Mouse (Mus musculus): Measurements from ENCODE around the gene Ttc28. TPM values are rescaled to one million over a fixed set of nuclear protein-coding genes. Genes with fewer than 3 reads are reported as not detected.

The Ttc28 gene
- polyA plus RNA-seq, 2 experiments, result 0.48 to 0.81 TPM

- 52% methylated on average over 4 of the region's 4 CpGs for WGBS (ENCODE audit: insufficient replicate concordance)
- Histone ChIP-seq H3K27ac (no peak overlapping the region), H3K4me3 (ENCODE audit: insufficient read depth in 1 of 2, low read depth in 2 of 2, low read length in 2 of 2) (no peak overlapping the region), H3K4me1 (replicated peaks; ENCODE audit: control insufficient read depth in 2 of 2, insufficient read depth in 2 of 2, low read length in 1 of 2) (no peaks in the 10 kb centered on the region), H3K9ac (replicated peaks) (no peak overlapping the region), H3K4me2 (ENCODE audit: low read depth) (no peak overlapping the region), H3K36me3 (replicated peaks; ENCODE audit: control insufficient read depth, insufficient read depth, low read depth) (no peaks in the 10 kb centered on the region), H3K9me3 (ENCODE audit: control insufficient read depth, low read length) (no peaks in the 10 kb centered on the region), H3K27me3 (ENCODE audit: control insufficient read depth, insufficient read depth, low read length) (no peaks in the 10 kb centered on the region)
- TF ChIP-seq CTCF (IDR thresholded peaks at IDR 0.05; ENCODE audit: low read depth) (no peak), EP300 (IDR thresholded peaks at IDR 0.05; ENCODE audit: low read depth) (no peak)
- DNase-seq (ENCODE audit: low read depth in 3 of 3, low spot score in 3 of 3), result no peak
- ATAC-seq (ENCODE audit: insufficient read depth), result no peak
Observed at GRCm38 (mm10) chr5:110960890-110961289, 81.3 kb downstream of the Ttc28 start.

GRCm38 (mm10) chr5:110967483-110968055 is 88.0 kb downstream of the Ttc28 start:
- WGBS (ENCODE audit: insufficient replicate concordance), result 66% methylated on average over 11 of the region's 11 CpGs

DNA sequence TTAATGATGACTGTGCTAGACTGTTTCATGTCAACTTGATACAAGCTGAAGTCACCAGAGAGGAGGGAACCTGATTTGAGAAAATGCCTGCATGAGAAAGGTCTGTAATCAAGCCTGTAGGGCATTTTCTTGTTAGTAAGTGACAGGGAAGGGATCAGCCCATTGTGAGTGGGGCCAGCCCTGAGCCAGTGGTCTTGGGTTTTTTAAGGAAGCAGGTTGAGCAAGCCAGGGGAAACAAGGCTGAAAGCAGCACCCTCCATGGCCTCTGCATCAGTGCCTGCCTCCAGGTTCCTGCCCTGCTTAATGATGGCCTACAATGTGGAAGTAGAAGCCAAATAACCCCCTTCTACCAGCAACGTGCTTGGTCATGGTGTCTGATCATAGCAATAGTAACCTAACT is 89.0 kb downstream of the Ttc28 start:
- Histone ChIP-seq H3K4me3 (ENCODE audit: insufficient read depth in 1 of 2, low read depth in 2 of 2, low read length in 2 of 2) (no peak overlapping the region), H3K4me2 (ENCODE audit: low read depth) (no peak overlapping the region), H3K27ac (no peak overlapping the region), H3K27me3 (ENCODE audit: control insufficient read depth, insufficient read depth, low read length) (no peaks in the 10 kb centered on the region), H3K4me1 (replicated peaks; ENCODE audit: control insufficient read depth in 2 of 2, insufficient read depth in 2 of 2, low read length in 1 of 2) (peaks cover 0 to 3% of the 10 kb centered on the region in 2 experiments; a peak in 1 of 4 replicates), H3K9me3 (ENCODE audit: control insufficient read depth, low read length) (no peaks in the 10 kb centered on the region), H3K9ac (replicated peaks) (no peak overlapping the region), H3K36me3 (replicated peaks; ENCODE audit: control insufficient read depth, insufficient read depth, low read depth) (no peaks in the 10 kb centered on the region)
- DNase-seq (ENCODE audit: low read depth in 3 of 3, low spot score in 3 of 3) (no peak), ATAC-seq (ENCODE audit: insufficient read depth) (no peak)
- 29% methylated on average over 1 of the region's 1 CpGs for WGBS (ENCODE audit: insufficient replicate concordance)
- TF ChIP-seq EP300 (IDR thresholded peaks at IDR 0.05; ENCODE audit: low read depth) (no peak), CTCF (IDR thresholded peaks at IDR 0.05; ENCODE audit: low read depth) (no peak)

More at GRCm38 (mm10) chr5:110967483-110968055, 88.0 kb downstream of the Ttc28 start:
- ATAC-seq (ENCODE audit: insufficient read depth) (no peak), DNase-seq (ENCODE audit: low read depth in 3 of 3, low spot score in 3 of 3) (no peak)
- Histone ChIP-seq H3K36me3 (replicated peaks; ENCODE audit: control insufficient read depth, insufficient read depth, low read depth) (no peaks in the 10 kb centered on the region), H3K9ac (replicated peaks) (no peak overlapping the region), H3K4me2 (ENCODE audit: low read depth) (no peak overlapping the region), H3K27me3 (ENCODE audit: control insufficient read depth, insufficient read depth, low read length) (no peaks in the 10 kb centered on the region), H3K27ac (no peak overlapping the region), H3K9me3 (ENCODE audit: control insufficient read depth, low read length) (no peaks in the 10 kb centered on the region), H3K4me1 (replicated peaks; ENCODE audit: control insufficient read depth in 2 of 2, insufficient read depth in 2 of 2, low read length in 1 of 2) (peaks cover 0 to 3% of the 10 kb centered on the region in 2 experiments; a peak in 1 of 4 replicates), H3K4me3 (ENCODE audit: insufficient read depth in 1 of 2, low read depth in 2 of 2, low read length in 2 of 2) (no peak overlapping the region)
- TF ChIP-seq CTCF (IDR thresholded peaks at IDR 0.05; ENCODE audit: low read depth), result no peak
- TF ChIP-seq EP300 (IDR thresholded peaks at IDR 0.05; ENCODE audit: low read depth), result no peak

DNA sequence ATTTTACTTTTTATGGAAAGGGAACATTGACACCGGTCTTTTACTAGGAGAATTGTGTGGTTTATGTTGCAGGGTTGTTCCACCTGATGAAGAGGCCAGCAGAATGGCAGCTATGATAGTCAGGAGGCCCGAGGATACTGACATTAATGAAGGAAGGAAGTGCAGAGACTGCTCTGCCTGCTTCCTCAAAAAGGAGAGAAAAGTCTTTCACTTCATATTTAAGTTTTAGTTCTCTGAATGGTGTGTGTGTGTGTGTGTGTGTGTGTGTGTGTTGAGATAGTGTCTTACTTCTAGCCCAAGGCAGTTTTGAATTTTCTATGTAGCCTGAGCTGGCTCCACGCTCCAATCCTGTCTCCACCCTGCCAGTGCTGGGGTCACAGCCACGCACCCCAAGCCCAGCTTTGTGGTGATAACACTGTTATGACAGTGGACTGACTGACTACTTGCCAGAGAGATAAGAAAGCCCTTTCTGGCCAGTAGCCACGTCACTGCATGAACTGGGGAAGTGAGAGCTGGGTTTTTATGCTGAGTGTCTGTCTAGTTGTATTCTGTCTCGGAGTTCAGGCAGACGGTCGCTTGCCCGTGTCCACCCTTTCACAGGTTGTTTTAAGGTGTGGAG is 90.7 kb downstream of the Ttc28 start:
- no peak overlapping the region for H3K4me3 ChIP-seq (ENCODE audit: insufficient read depth in 1 of 2, low read depth in 2 of 2, low read length in 2 of 2)
- no peak for ATAC-seq (ENCODE audit: insufficient read depth)
- H3K27me3 ChIP-seq (ENCODE audit: control insufficient read depth, insufficient read depth, low read length), result no peaks in the 10 kb centered on the region
- no peak for DNase-seq (ENCODE audit: low read depth in 3 of 3, low spot score in 3 of 3)
- no peaks in the 10 kb centered on the region for H3K36me3 ChIP-seq (replicated peaks; ENCODE audit: control insufficient read depth, insufficient read depth, low read depth)
- H3K4me2 ChIP-seq (ENCODE audit: low read depth), result no peak overlapping the region
- no peaks in the 10 kb centered on the region for H3K9me3 ChIP-seq (ENCODE audit: control insufficient read depth, low read length)
- no peak overlapping the region for H3K9ac ChIP-seq (replicated peaks)
- H3K27ac ChIP-seq, result no peak overlapping the region
- TF ChIP-seq CTCF (IDR thresholded peaks at IDR 0.05; ENCODE audit: low read depth) (no peak), EP300 (IDR thresholded peaks at IDR 0.05; ENCODE audit: low read depth) (no peak)
- peaks cover 0 to 3% of the 10 kb centered on the region in 2 experiments; a peak in 1 of 4 replicates for H3K4me1 ChIP-seq (replicated peaks; ENCODE audit: control insufficient read depth in 2 of 2, insufficient read depth in 2 of 2, low read length in 1 of 2)
- 22% methylated on average over 9 of the region's 9 CpGs for WGBS (ENCODE audit: insufficient replicate concordance)

DNA sequence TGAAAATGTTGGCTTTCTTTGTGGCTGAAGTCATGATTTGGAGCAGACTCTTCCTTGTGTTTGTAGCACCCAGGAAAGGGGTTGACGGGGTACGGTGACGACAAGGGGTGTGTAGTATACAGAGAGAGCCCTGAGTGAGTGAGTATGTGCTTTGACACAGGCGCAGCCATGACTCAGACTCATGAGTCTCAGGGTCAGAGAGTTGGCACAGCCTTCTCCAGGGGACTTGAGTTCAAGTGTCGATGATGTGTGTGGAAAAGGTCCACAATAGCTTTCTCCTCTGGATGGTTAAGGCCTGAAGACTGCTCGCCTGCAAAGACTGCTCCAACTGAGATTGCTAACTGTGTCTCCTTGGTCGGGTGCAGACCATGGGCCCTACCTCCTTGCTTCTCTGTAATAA is 97.1 kb downstream of the Ttc28 start:
- Histone ChIP-seq H3K27ac (no peak overlapping the region), H3K9me3 (ENCODE audit: control insufficient read depth, low read length) (no peaks in the 10 kb centered on the region), H3K36me3 (replicated peaks; ENCODE audit: control insufficient read depth, insufficient read depth, low read depth) (no peaks in the 10 kb centered on the region), H3K4me3 (ENCODE audit: insufficient read depth in 1 of 2, low read depth in 2 of 2, low read length in 2 of 2) (no peak overlapping the region), H3K27me3 (ENCODE audit: control insufficient read depth, insufficient read depth, low read length) (peaks cover 39% of the 10 kb centered on the region), H3K4me1 (replicated peaks; ENCODE audit: control insufficient read depth in 2 of 2, insufficient read depth in 2 of 2, low read length in 1 of 2) (no peaks in the 10 kb centered on the region), H3K9ac (replicated peaks) (no peak overlapping the region), H3K4me2 (ENCODE audit: low read depth) (no peak overlapping the region)
- TF ChIP-seq EP300 (IDR thresholded peaks at IDR 0.05; ENCODE audit: low read depth) (no peak), CTCF (IDR thresholded peaks at IDR 0.05; ENCODE audit: low read depth) (no peak)
- no peak for DNase-seq (ENCODE audit: low read depth in 3 of 3, low spot score in 3 of 3)
- 64% methylated on average over 7 of the region's 7 CpGs for WGBS (ENCODE audit: insufficient replicate concordance)
- ATAC-seq (ENCODE audit: insufficient read depth), result no peak
